Mouse (Mus musculus) gastrocnemius, postnatal 14 days (tissue): Measurements from ENCODE around the gene Hspb1. TPM values are rescaled to one million over a fixed set of nuclear protein-coding genes. Genes with fewer than 3 reads are reported as not detected.

Source experiments
- DNase-seq: peaks from one replicate; pipeline ENCODE4 v3.0.0; 2021; ENCODE audit warnings: mixed read lengths
- intact Hi-C: fragments of 180-260 bp; cut with DNase I; formaldehyde crosslinking; loops from one replicate; pipeline ENCODE4 v1.15.1; 2025; ENCODE audit warnings: low total_unique reads
- long read RNA-seq, 2 experiments: library from polyadenylated mRNA; stranded (forward); transcript quantifications; one replicate each; pipeline ENCODE4 v2.0.0; 2021
- total RNA-seq, 2 experiments: library from RNA; stranded (reverse); gene quantifications; 2 replicates each; pipeline ENCODE4 v1.2.3; 2021

Gene Hspb1
- 100 to 1,000 TPM; 257 to 459 TPM for total RNA-seq
- long read RNA-seq, experiment 1, transcript Hspb1-201 (3 exons, 903 nt): major isoform, 205 of 205 reads
- long read RNA-seq, experiment 1, partial matches to known transcripts: 0 of 205 reads
- long read RNA-seq, experiment 1, other reads (novel, unspliced or antisense): 0 of 205 reads
- long read RNA-seq, experiment 2, transcript Hspb1-201 (3 exons, 903 nt): major isoform, 260 of 263 reads
- long read RNA-seq, experiment 2, partial matches to known transcripts: 0 of 263 reads
- long read RNA-seq, experiment 2, other reads (novel, unspliced or antisense): 3 of 263 reads

- intact Hi-C loops: no loop called here
- peak; percentile 86 for DNase-seq
These were observed at the start of gene Hspb1 for GRCm38 (mm10) chr5:135887675-135888102. Gene Hspb1, plus strand, starts transcription at chr5:135887919.

- no peak for DNase-seq
- intact Hi-C loops: no loop called here
These were observed 46.1 kb upstream of the Hspb1 start for GRCm38 (mm10) chr5:135841651-135842050.

- DNase-seq: peak; percentile 24
- intact Hi-C loops: no loop called here
These were observed 44.3 kb upstream of the Hspb1 start for GRCm38 (mm10) chr5:135843418-135843817.

- no peak for DNase-seq
- intact Hi-C loops: no loop called here
These were observed 41.9 kb upstream of the Hspb1 start for GRCm38 (mm10) chr5:135845676-135846320.

DNA sequence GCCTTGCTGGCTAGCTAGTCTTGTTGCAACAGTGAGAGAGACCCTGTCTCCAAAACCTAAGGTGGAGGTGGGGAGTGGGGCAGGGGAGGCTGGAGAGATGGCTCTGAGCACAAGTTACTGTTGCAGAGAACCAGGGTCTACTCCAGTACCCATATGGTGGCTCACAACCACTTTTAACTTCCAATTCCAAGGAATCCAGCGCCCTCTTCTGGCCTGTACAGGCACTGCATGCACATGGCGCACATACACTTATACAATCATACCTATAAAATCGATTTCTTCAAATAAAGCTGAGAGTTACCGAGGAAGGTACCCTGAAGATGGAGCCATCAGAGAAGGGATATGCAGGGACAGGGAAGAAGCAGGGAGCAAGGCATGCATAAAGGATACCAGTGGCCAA lies 40.3 kb upstream of the Hspb1 start:
- intact Hi-C loops: no loop called here

DNA sequence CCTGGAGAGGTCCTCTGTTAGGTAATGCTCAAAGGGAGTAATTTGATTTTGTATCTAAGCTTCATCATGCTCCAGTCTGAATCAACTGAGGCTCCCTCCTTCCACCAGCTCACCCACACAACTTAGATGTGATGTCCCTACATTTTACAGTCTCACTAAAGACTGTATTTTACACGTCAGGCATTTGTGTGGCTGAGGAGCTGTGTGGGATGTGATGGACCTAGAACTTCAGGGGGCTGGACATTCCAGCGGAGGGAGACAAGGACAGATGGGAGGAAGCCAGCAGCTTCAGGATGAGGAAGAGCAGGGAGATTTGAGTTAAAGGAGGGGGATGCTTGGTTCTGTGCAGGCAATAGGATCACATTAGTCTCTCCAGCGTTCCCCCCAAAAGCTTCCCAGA lies 39.8 kb upstream of the Hspb1 start:
- DNase-seq: no peak
- intact Hi-C loops: no loop called here

More for the DNA sequence above, 40.3 kb upstream of the Hspb1 start:
- DNase-seq: no peak

DNA sequence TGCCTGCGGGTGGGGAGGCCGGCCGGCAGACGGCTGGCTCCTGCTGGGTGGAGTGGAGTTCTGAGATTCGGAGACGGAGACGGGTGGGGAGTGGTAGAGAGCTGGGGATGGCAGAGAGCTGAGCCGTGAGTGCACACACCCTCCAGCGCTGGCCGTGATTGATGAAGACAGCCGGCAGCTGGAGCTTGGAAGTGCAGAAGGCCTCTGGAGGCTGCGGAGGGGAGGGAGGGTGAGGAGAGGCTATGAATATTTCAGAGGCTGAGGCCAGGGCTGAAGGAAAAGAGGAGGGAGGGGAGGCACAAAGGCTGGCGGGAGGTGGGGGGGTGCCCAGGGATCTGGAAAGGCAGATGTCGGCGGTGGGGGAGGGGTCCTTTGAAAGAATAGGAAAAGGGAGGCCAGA lies 36.7 kb upstream of the Hspb1 start:
- intact Hi-C loops: no loop called here

DNA sequence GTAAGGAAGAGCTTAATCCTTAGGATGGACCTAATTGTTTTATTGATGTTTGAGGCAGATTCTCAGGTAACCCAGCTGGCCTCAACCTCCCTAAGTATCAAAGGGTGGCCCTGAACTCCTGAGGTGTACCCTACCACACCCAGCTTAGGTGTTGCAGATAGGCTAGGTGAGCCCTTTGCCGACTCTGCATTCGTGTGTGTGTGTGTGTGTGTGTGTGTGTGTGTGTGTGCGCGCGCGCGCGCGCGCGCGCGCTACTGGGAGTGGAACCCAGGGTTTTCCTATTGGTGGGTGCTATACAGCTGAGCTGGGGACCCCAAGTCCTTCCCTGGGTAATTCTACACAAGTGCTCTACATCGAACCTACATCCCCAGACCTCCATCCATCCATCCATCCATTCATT lies 36.2 kb upstream of the Hspb1 start:
- DNase-seq: no peak
- intact Hi-C loops: no loop called here

More for the DNA sequence above, 36.7 kb upstream of the Hspb1 start:
- no peak for DNase-seq

DNA sequence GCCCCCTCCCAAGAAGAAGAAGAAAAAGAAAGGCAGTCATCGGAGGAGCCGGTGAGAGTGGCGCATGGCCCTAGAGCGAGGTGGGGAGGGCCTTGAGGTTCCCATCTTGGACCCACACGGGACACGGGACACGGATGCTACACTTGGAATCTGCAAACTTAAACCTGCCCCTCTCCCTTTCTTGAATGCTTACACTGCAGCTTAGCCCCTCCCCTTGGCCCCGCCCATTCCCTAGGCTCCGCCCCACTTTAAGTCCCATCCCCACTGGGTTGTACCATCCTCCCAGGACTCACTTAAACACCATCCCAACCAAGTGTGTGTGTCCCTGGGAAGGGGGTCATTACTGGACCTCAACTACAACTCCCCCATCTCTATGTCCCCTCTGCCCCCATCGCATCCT lies 35.3 kb upstream of the Hspb1 start:
- intact Hi-C loops: no loop called here
- no peak for DNase-seq

GRCm38 (mm10) chr5:135853731-135854130 lies 34.0 kb upstream of the Hspb1 start:
- intact Hi-C loops: loop anchor here (2.0 kb wide), 1 partner anchor 59 kb away; no protein-coding TSS in a partner anchor
- no peak for DNase-seq

DNA sequence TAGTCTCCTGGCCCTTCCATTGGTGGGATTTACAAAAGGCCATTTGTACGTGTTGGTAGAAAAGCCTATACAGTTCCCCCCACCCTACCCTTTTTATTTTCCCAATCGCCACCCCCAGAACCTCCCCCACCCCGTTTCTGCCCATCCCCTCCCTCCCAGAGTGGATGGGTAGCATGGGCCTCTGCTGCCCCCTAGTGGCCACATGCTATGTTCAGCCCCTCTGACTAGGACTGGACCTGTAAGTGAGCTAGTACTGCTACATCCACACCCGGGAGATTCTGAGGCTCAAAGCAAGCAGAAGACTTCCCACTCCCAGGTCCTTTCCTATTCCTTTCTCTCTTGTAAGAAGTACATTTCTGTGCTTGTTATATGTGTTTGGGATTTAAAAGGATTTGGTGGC lies 32.6 kb upstream of the Hspb1 start:
- peak; percentile 72 for DNase-seq
- intact Hi-C loops: loop anchor here (2.0 kb wide), 1 partner anchor 60 kb away; no protein-coding TSS in a partner anchor

- DNase-seq: no peak
- intact Hi-C loops: loop anchor here (5.0 to 10.0 kb wide), 2 partner anchors 252 to 1006 kb away; no protein-coding TSS in a partner anchor
These were observed 21.1 kb upstream of the Hspb1 start for GRCm38 (mm10) chr5:135866662-135867061.

- intact Hi-C loops: loop anchor here (5.0 to 10.0 kb wide), 2 partner anchors 253 to 1004 kb away; no protein-coding TSS in a partner anchor
- no peak for DNase-seq
These were observed 19.8 kb upstream of the Hspb1 start for GRCm38 (mm10) chr5:135867637-135868593.

DNA sequence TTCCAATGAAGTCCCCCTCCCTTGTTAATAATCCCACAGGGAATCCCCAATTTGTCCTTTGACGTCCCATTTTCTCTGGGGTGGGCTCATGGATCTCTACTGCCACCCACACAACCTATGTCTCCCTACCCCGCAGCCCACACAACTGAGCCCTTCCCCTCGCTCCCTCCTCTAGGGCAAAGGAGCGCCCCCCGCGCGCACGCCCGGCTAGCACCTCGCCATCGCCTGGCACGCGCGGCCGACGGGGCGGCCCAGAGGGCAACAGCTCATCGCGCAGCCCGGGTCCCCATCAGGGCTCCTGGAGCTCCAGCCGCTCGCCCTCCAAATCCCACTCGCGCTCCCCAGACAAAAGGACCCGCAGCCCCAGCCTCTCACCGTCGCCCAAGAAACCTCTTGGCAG lies 19.1 kb upstream of the Hspb1 start:
- DNase-seq: no peak
- intact Hi-C loops: loop anchor here (5.0 to 10.0 kb wide), 2 partner anchors 254 to 1004 kb away; no protein-coding TSS in a partner anchor

GRCm38 (mm10) chr5:135869661-135870423 lies 17.9 kb upstream of the Hspb1 start:
- intact Hi-C loops: loop anchor here (5.0 to 10.0 kb wide), 2 partner anchors 255 to 1002 kb away; no protein-coding TSS in a partner anchor
- no peak for DNase-seq

- DNase-seq: no peak
- intact Hi-C loops: no loop called here
These were observed 17.2 kb upstream of the Hspb1 start for GRCm38 (mm10) chr5:135870505-135870904.

- no peak for DNase-seq
- intact Hi-C loops: no loop called here
These were observed 14.7 kb upstream of the Hspb1 start for GRCm38 (mm10) chr5:135872996-135873395.

DNA sequence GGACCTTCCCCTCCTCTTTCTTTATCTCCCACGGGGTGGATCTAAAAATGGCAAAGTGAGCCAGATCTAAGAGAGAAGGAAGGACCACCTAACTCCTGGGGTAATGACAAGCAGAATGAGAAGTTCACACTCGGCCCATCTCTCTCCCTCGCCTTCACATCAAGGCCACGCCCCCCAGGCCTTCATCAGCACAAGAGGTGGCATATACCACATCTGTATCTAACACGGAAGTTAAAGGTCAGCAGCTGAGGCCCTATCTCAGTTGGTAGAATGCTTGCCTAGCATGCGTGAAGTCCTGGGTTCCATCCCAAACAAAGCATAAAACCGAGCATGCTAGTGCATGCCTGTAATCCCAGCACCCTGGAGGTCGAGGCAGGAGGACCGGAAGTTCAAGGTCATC lies 14.0 kb upstream of the Hspb1 start:
- no peak for DNase-seq
- intact Hi-C loops: no loop called here

DNA sequence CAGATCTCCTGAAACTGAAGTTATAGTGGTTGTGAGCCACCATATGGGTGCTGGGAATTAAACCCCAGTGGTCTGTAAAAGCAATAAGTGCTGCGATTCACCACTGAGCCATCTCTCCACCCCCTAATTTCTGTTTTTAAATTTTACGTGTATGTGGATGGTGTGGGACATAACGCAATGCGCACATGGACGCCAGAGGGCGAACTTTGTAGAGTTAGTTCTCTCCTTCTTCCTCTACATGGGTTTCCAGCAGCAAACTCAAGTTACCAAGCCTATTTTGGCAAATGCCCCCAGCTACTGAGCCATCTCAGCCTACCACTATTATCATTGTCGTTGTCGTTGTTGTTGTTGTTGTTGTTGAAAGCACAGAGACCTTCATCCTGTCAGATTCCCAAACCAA lies 10.5 kb upstream of the Hspb1 start:
- peak; percentile 63 for DNase-seq
- intact Hi-C loops: no loop called here
